Mouse (Mus musculus): ENCODE data around the gene Spata5. TPM values are rescaled to one million over a fixed set of nuclear protein-coding genes. Genes with fewer than 3 reads are reported as not detected.
"Not testable (repeated sequence)": the region's sequence is repeated elsewhere in the genome, so short reads cannot be mapped to it uniquely, and the experiment has no call there.

Gene Spata5
- polyA plus RNA-seq, 1 experiment from 2014 or later, result 14.8 TPM

DNA sequence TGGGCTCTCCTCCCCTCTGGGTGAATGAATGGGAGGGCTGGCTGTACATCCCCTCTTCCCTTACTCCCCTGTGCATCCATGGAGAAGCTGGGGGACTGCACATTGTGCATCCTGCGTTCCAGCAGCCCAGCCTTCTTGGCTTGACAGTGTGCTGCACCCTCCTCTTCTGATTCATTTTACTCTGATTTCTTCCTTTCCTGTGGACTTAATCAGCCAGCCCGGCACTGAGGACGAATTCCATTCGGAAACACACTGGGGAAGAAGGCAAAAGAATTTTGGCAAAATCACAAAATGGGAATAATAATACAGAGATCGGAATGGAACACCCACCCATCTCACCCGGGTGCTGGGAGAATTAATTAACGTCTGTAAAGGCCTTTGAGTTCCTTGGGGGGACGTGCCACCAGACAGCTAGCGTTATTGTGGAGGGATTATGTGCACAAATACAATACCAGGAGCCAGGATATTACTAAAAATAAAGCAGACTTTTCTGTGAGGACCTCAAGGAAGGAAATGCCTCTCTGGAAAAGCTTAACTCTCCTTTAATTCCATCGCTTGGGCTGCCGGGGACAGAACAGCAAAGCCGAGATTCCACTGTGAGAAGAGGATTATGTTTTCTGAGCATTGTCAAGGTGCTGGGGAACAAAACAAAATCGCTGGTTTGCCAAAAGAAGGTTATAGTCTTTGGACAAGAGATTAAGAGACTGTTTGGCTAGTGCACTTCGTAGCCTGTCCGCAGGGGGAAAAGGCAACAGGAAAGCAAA, 166.5 kb downstream of the Spata5 start:
- peak overlapping the region; percentile 45 for H3K4me2 ChIP-seq (replicated peaks; ENCODE audit: low read depth)
- 12% methylated on average over 15 of the region's 15 CpGs for WGBS
- H3K9me3 ChIP-seq (ENCODE audit: control insufficient read depth, low read length), result no peaks in the 10 kb centered on the region
- peak overlapping the region; percentile 45; the same call in 1 of the 2 replicates for H3K9ac ChIP-seq (ENCODE audit: low read length)
- no peaks in the 10 kb centered on the region for H3K27me3 ChIP-seq (ENCODE audit: control insufficient read depth, insufficient read depth, low read length)
- H3K4me1 ChIP-seq (replicated peaks; ENCODE audit: control insufficient read depth, insufficient read depth), result no peaks in the 10 kb centered on the region; the same call in 1 of the 2 replicates
- no peaks in the 10 kb centered on the region for H3K36me3 ChIP-seq (ENCODE audit: control insufficient read depth, insufficient read depth, low read length)
- H3K27ac ChIP-seq (replicated peaks), result peak overlapping the region; percentile 91
- peak overlapping the region; percentile 20 for H3K4me3 ChIP-seq (ENCODE audit: low read depth, low read length)
- ATAC-seq (ENCODE audit: low FRiP score, low TSS enrichment) (peak; percentile 18; the same call in 1 of the 2 replicates), DNase-seq (ENCODE audit: low spot score) (no peak)
- TF ChIP-seq CTCF (IDR thresholded peaks at IDR 0.05; ENCODE audit: low read depth) (peak; percentile 32), EP300 (optimal IDR thresholded peaks at IDR 0.05) (no peak)

DNA sequence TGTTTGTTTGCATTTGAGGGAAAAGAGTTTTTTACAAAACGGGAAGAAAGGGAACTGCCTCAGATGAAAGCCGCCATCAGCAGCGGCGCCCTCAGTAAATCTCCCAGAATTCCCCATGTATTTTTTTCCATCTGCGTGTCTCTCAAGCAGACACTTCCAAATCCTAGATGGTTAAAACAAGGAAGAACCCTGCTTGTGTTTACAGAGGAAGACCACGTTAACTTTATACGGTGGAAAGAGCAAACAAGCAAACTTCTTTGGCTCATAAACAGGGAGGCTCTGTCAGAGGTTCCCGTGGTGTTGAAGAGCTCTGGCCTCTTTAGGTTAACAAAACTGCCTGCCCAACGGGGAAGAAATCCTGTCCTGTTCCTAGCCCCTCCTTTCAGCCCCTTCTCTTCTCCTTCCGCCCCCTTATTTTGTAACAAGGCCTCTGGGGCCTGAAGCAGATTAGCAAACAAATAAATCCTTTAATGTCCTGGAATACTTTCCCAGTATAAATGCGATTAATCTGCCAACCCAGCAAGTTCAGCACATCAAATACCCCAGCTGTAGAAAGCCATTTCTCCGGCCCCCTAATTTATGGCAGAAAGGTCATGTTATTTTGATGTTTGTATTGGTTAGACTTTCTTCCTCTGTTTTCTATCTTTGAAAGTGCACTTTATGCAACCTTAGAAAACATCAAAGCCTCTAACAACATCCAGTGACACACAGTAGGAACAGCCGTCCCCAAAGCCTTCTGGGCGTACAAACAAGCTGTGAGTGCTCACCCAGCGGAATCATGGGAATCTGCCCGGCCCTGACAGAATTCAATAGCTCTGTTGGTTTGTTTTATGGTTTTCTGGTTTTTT, 167.3 kb downstream of the Spata5 start:
- peak overlapping the region; percentile 20 for H3K4me3 ChIP-seq (ENCODE audit: low read depth, low read length)
- H3K27ac ChIP-seq (replicated peaks), result peak overlapping the region; percentile 91
- H3K9me3 ChIP-seq (ENCODE audit: control insufficient read depth, low read length), result no peaks in the 10 kb centered on the region
- no peaks in the 10 kb centered on the region for H3K27me3 ChIP-seq (ENCODE audit: control insufficient read depth, insufficient read depth, low read length)
- H3K9ac ChIP-seq (ENCODE audit: low read length), result peak overlapping the region; percentile 45; the same call in 1 of the 2 replicates
- no peak for ATAC-seq (ENCODE audit: low FRiP score, low TSS enrichment)
- H3K36me3 ChIP-seq (ENCODE audit: control insufficient read depth, insufficient read depth, low read length), result no peaks in the 10 kb centered on the region
- WGBS, result 26% methylated on average over 16 of the region's 16 CpGs
- peak overlapping the region; percentile 45 for H3K4me2 ChIP-seq (replicated peaks; ENCODE audit: low read depth)
- no peaks in the 10 kb centered on the region; the same call in 1 of the 2 replicates for H3K4me1 ChIP-seq (replicated peaks; ENCODE audit: control insufficient read depth, insufficient read depth)
- TF ChIP-seq EP300 (optimal IDR thresholded peaks at IDR 0.05) (no peak), CTCF (IDR thresholded peaks at IDR 0.05; ENCODE audit: low read depth) (no peak)
- no peak for DNase-seq (ENCODE audit: low spot score)

DNA sequence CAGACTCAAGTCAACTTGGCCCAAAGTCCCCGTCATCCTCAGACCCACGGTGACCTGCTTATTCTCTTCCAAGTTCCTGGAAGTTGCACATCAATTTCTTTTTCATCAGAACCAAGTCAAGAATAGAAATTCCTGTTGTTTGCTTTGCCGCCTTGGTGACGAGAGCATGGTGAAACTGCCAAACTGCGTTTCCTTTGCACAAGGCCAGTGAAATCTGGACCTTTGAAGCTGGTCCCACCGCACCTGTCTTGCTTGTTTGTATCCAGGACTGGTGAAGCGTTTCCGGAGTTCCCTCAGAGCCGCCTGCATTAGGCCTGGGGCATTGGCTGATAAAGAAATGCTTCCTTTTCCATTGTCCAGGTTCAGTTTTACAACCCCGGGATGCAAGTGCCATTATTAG, 176.0 kb downstream of the Spata5 start:
- 50% methylated on average over 10 of the region's 10 CpGs for WGBS
- H3K27me3 ChIP-seq (ENCODE audit: control insufficient read depth, insufficient read depth, low read length), result no peaks in the 10 kb centered on the region
- H3K4me2 ChIP-seq (replicated peaks; ENCODE audit: low read depth), result no peak overlapping the region
- H3K27ac ChIP-seq (replicated peaks), result no peak overlapping the region
- H3K4me3 ChIP-seq (ENCODE audit: low read depth, low read length), result no peak overlapping the region
- TF ChIP-seq CTCF (IDR thresholded peaks at IDR 0.05; ENCODE audit: low read depth) (no peak), EP300 (optimal IDR thresholded peaks at IDR 0.05) (no peak)
- no peaks in the 10 kb centered on the region for H3K4me1 ChIP-seq (replicated peaks; ENCODE audit: control insufficient read depth, insufficient read depth)
- H3K9me3 ChIP-seq (ENCODE audit: control insufficient read depth, low read length), result no peaks in the 10 kb centered on the region
- H3K36me3 ChIP-seq (ENCODE audit: control insufficient read depth, insufficient read depth, low read length), result no peaks in the 10 kb centered on the region
- DNase-seq (ENCODE audit: low spot score), result no peak
- H3K9ac ChIP-seq (ENCODE audit: low read length), result no peak overlapping the region
- ATAC-seq (ENCODE audit: low FRiP score, low TSS enrichment), result no peak

DNA sequence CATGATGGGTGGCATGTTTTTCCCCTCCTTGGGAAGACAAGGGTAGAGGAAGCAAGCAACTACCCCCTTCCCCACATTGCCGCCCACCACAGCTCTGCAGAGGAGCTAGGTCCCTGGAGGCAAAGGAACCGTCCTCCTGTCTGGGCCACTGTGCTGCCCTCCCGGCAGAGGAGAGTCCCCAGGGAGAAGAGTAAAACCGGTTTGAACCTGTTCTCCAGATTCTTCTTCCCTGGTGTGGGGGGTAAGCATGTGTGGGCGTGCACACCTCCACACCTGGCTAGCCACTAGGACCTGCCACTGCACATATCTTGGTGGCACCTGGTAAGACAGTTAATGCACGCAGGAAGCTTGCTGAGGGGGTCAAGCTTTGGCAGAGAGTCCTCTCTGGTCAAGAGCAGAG, 176.8 kb downstream of the Spata5 start:
- H3K4me2 ChIP-seq (replicated peaks; ENCODE audit: low read depth), result no peak overlapping the region
- no peaks in the 10 kb centered on the region for H3K27me3 ChIP-seq (ENCODE audit: control insufficient read depth, insufficient read depth, low read length)
- H3K4me3 ChIP-seq (ENCODE audit: low read depth, low read length), result no peak overlapping the region
- no peaks in the 10 kb centered on the region for H3K36me3 ChIP-seq (ENCODE audit: control insufficient read depth, insufficient read depth, low read length)
- WGBS, result 57% methylated on average over 6 of the region's 6 CpGs
- H3K27ac ChIP-seq (replicated peaks), result no peak overlapping the region; the same call in 1 of the 2 replicates
- H3K9me3 ChIP-seq (ENCODE audit: control insufficient read depth, low read length), result no peaks in the 10 kb centered on the region
- ATAC-seq (ENCODE audit: low FRiP score, low TSS enrichment) (0 out of 2 replicates have a peak, but pooled peaks have one; percentile 51), DNase-seq (ENCODE audit: low spot score) (no peak)
- no peak overlapping the region for H3K9ac ChIP-seq (ENCODE audit: low read length)
- TF ChIP-seq CTCF (IDR thresholded peaks at IDR 0.05; ENCODE audit: low read depth) (no peak), EP300 (optimal IDR thresholded peaks at IDR 0.05) (no peak)
- H3K4me1 ChIP-seq (replicated peaks; ENCODE audit: control insufficient read depth, insufficient read depth), result no peaks in the 10 kb centered on the region

DNA sequence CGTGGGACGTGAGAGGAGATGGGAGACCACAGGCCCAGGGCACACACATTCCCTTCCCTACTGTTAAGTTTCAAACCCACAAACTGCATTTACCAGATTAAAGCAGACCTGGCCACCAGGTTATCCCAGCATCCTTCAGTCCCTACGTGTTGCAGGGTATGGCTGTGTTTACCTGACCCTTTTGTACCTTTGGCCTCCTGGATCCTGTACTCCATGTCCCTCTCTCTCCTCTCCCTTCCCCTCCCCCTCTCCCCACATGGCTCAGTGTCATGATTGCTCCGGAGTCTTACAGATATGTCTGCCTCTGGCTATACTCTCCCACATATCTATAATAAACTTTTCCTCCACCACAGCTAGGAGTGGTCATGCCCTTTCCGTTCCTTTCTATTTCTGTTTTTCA, 177.5 kb downstream of the Spata5 start:
- Histone ChIP-seq H3K27ac (replicated peaks) (no peak overlapping the region), H3K4me3 (ENCODE audit: low read depth, low read length) (no peak overlapping the region), H3K4me1 (replicated peaks; ENCODE audit: control insufficient read depth, insufficient read depth) (no peaks in the 10 kb centered on the region), H3K36me3 (ENCODE audit: control insufficient read depth, insufficient read depth, low read length) (no peaks in the 10 kb centered on the region), H3K4me2 (replicated peaks; ENCODE audit: low read depth) (no peak overlapping the region), H3K27me3 (ENCODE audit: control insufficient read depth, insufficient read depth, low read length) (no peaks in the 10 kb centered on the region), H3K9me3 (ENCODE audit: control insufficient read depth, low read length) (no peaks in the 10 kb centered on the region), H3K9ac (ENCODE audit: low read length) (no peak overlapping the region)
- TF ChIP-seq EP300 (optimal IDR thresholded peaks at IDR 0.05) (no peak), CTCF (IDR thresholded peaks at IDR 0.05; ENCODE audit: low read depth) (no peak)
- 55% methylated on average over 5 of the region's 5 CpGs for WGBS
- ATAC-seq (ENCODE audit: low FRiP score, low TSS enrichment), result no peak; the same call in 1 of the 2 replicates
- DNase-seq (ENCODE audit: low spot score), result no peak

DNA sequence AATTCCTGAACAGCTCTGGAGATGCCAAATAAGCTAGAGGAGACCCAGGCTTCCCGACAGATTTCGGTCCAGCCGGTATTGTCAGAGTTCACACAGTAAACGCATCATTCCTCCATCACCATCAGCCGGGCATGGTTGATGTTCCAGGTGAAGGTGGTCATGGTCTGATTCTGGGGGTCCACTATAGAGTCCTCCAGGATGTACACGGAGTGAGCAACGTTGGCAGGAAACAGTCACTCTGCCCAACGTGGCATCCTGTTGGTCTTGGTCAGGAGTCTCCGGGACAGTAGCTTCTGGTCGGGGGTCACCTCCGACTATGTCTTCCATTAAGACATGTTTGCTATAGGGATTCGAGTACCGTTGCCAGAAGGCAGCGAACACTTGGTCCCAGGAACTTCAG, 179.9 kb downstream of the Spata5 start:
- H3K27ac ChIP-seq (replicated peaks); H3K36me3 ChIP-seq (ENCODE audit: control insufficient read depth, insufficient read depth, low read length); H3K9me3 ChIP-seq (ENCODE audit: control insufficient read depth, low read length); H3K4me2 ChIP-seq (replicated peaks; ENCODE audit: low read depth); ATAC-seq (ENCODE audit: low FRiP score, low TSS enrichment); H3K9ac ChIP-seq (ENCODE audit: low read length); H3K27me3 ChIP-seq (ENCODE audit: control insufficient read depth, insufficient read depth, low read length); H3K4me1 ChIP-seq (replicated peaks; ENCODE audit: control insufficient read depth, insufficient read depth); H3K4me3 ChIP-seq (ENCODE audit: low read depth, low read length); DNase-seq (ENCODE audit: low spot score): not testable (repeated sequence)
- 92% methylated on average over 14 of the region's 14 CpGs for WGBS
